Mouse (Mus musculus) myocyte (in vitro differentiated cells): ENCODE measurements around the gene Aifm3. TPM values are rescaled to one million over a fixed set of nuclear protein-coding genes. Genes with fewer than 3 reads are reported as not detected.

ENCODE experiments used
- H3K27me3 ChIP-seq: one replicate; pipeline ENCODE4 v1.6.1; 2011; ENCODE audit not compliant: control insufficient read depth, insufficient read depth, insufficient read length
- H3K36me3 ChIP-seq: one replicate; pipeline ENCODE4 v1.6.1; 2011; ENCODE audit not compliant: control insufficient read depth, insufficient read depth
- H3K4me2 ChIP-seq: one replicate; pipeline ENCODE4 v1.6.1; 2011; ENCODE audit warnings: low read depth, control low read depth
- H3K4me3 ChIP-seq: one replicate; pipeline ENCODE4 v1.5.1; 2011; ENCODE audit warnings: mild to moderate bottlenecking, control low read depth, moderate library complexity
- H3K79me2 ChIP-seq: one replicate; pipeline ENCODE4 v1.6.1; 2011; ENCODE audit not compliant: control insufficient read depth, insufficient read depth
- H3ac ChIP-seq: one replicate; pipeline ENCODE4 v1.6.1; 2011; ENCODE audit not compliant: control insufficient read depth, insufficient read length
- CEBPB ChIP-seq: IDR thresholded peaks from 2 replicates; pipeline ENCODE4 v1.6.1; 2011; ENCODE audit warnings: mild to moderate bottlenecking, moderate library complexity; ENCODE audit not compliant: poor library complexity, insufficient read depth, severe bottlenecking
- E2F4 ChIP-seq: IDR thresholded peaks from one replicate; pipeline ENCODE4 v1.6.1; 2011; ENCODE audit warnings: mild to moderate bottlenecking, control low read depth, moderate library complexity; ENCODE audit not compliant: insufficient read depth
- MAX ChIP-seq: IDR thresholded peaks from one replicate; pipeline ENCODE4 v1.6.1; 2011; ENCODE audit warnings: low read depth, mild to moderate bottlenecking, control low read depth
- MYOD1 ChIP-seq, 3 experiments: IDR thresholded peaks; one replicate each; pipeline ENCODE4 v1.6.1; 2011; ENCODE audit warnings: control low read depth in 2 of 3, low read depth in 2 of 3, mild to moderate bottlenecking in 2 of 3, moderate library complexity in 1 of 3; ENCODE audit not compliant: insufficient read length in 2 of 3, control insufficient read depth in 1 of 3
- MYOG ChIP-seq, 3 experiments: IDR thresholded peaks; one replicate each; pipeline ENCODE4 v1.6.1; 2011; ENCODE audit warnings: control low read depth in 2 of 3, low read depth in 2 of 3, mild to moderate bottlenecking in 2 of 3; ENCODE audit not compliant: insufficient read length in 2 of 3, control insufficient read depth in 1 of 3, insufficient read depth in 1 of 3
- POLR2A ChIP-seq: IDR thresholded peaks from one replicate; pipeline ENCODE4 v1.6.1; 2011; ENCODE audit warnings: low read depth, mild to moderate bottlenecking, control low read depth, moderate library complexity; ENCODE audit not compliant: insufficient read length
- POLR2AphosphoS2 ChIP-seq: IDR thresholded peaks from one replicate; pipeline ENCODE4 v1.6.1; 2011; ENCODE audit warnings: low read depth, control low read depth; ENCODE audit not compliant: insufficient read length
- REST ChIP-seq: IDR thresholded peaks from one replicate; pipeline ENCODE4 v1.6.1; 2011; ENCODE audit warnings: mild to moderate bottlenecking, control low read depth, moderate library complexity; ENCODE audit not compliant: insufficient read depth, insufficient read length
- SRF ChIP-seq: IDR thresholded peaks from one replicate; pipeline ENCODE4 v1.6.1; 2011; ENCODE audit warnings: low read depth; ENCODE audit not compliant: control insufficient read depth, insufficient read length
- TCF12 ChIP-seq: IDR thresholded peaks from one replicate; pipeline ENCODE4 v1.6.1; 2011; ENCODE audit warnings: mild to moderate bottlenecking, control low read depth; ENCODE audit not compliant: poor library complexity, insufficient read depth, severe bottlenecking
- TCF3 ChIP-seq: IDR thresholded peaks from one replicate; pipeline ENCODE4 v1.6.1; 2011; ENCODE audit warnings: low read depth, control low read depth; ENCODE audit not compliant: insufficient read length
- USF1 ChIP-seq: IDR thresholded peaks from one replicate; pipeline ENCODE4 v1.6.1; 2011; ENCODE audit warnings: low read depth, mild to moderate bottlenecking, control low read depth, moderate library complexity
- polyA plus RNA-seq: library from polyadenylated mRNA; unstranded; fragments of >200 nt; fragmentation: generic; extraction: Trizol; gene quantifications from one replicate; pipeline ENCODE4 v1.2.1, GENCODE M21; 2012; ENCODE audit warnings: missing spikeins

Aifm3 gene
- polyA plus RNA-seq, 1 experiment, result 0.02 TPM

GRCm38 (mm10) chr16:17461596-17461995 is 27.8 kb upstream of the Aifm3 start:
- Histone ChIP-seq H3K36me3 (peaks cover 7% of the 10 kb centered on the region), H3ac (no peak overlapping the region), H3K79me2 (peaks cover 99% of the 10 kb centered on the region), H3K4me2 (no peak overlapping the region), H3K27me3 (no peaks in the 10 kb centered on the region), H3K4me3 (no peak overlapping the region)
- TF ChIP-seq POLR2AphosphoS2, result no peak
- no peak for TF ChIP-seq USF1
- no peak for TF ChIP-seq TCF3
- no peak for TF ChIP-seq MAX
- no peak for TF ChIP-seq REST
- TF ChIP-seq TCF12, result no peak
- no peak for TF ChIP-seq E2F4
- TF ChIP-seq MYOG (IDR thresholded peaks at IDR 0.05; ENCODE audit: control insufficient read depth in 1 of 3, insufficient read depth in 1 of 3, insufficient read length in 2 of 3, low read depth in 2 of 3), result no peak

- TF ChIP-seq TCF3 (no peak), USF1 (no peak), MYOG (IDR thresholded peaks at IDR 0.05; ENCODE audit: control insufficient read depth in 1 of 3, insufficient read depth in 1 of 3, insufficient read length in 2 of 3, low read depth in 2 of 3) (no peak), MYOD1 (IDR thresholded peaks at IDR 0.05; ENCODE audit: control insufficient read depth in 1 of 3, insufficient read length in 2 of 3, low read depth in 2 of 3) (no peak), MAX (no peak), TCF12 (no peak), POLR2AphosphoS2 (no peak), SRF (no peak), E2F4 (no peak), REST (no peak), POLR2A (no peak), CEBPB (no peak)
- no peak overlapping the region for H3K4me3 ChIP-seq
- peaks cover 7% of the 10 kb centered on the region for H3K36me3 ChIP-seq
- H3ac ChIP-seq, result no peak overlapping the region
- H3K4me2 ChIP-seq, result no peak overlapping the region
- H3K79me2 ChIP-seq, result peaks cover 91% of the 10 kb centered on the region
- no peaks in the 10 kb centered on the region for H3K27me3 ChIP-seq
These were observed 26.2 kb upstream of the Aifm3 start for GRCm38 (mm10) chr16:17463184-17463583.

GRCm38 (mm10) chr16:17466875-17467663 is 22.3 kb upstream of the Aifm3 start:
- TF ChIP-seq USF1 (no peak), REST (no peak), MAX (no peak), TCF3 (no peak), SRF (no peak), MYOG (IDR thresholded peaks at IDR 0.05; ENCODE audit: control insufficient read depth in 1 of 3, insufficient read depth in 1 of 3, insufficient read length in 2 of 3, low read depth in 2 of 3) (no peak), E2F4 (no peak), POLR2AphosphoS2 (no peak), TCF12 (no peak), MYOD1 (IDR thresholded peaks at IDR 0.05; ENCODE audit: control insufficient read depth in 1 of 3, insufficient read length in 2 of 3, low read depth in 2 of 3) (no peak), POLR2A (no peak), CEBPB (no peak)
- H3K4me3 ChIP-seq, result no peak overlapping the region
- H3K27me3 ChIP-seq, result no peaks in the 10 kb centered on the region
- H3K79me2 ChIP-seq, result peaks cover 86% of the 10 kb centered on the region
- H3K4me2 ChIP-seq, result no peak overlapping the region
- H3K36me3 ChIP-seq, result peaks cover 12% of the 10 kb centered on the region
- H3ac ChIP-seq, result no peak overlapping the region

GRCm38 (mm10) chr16:17472498-17472897 is 16.9 kb upstream of the Aifm3 start:
- H3K27me3 ChIP-seq, result no peaks in the 10 kb centered on the region
- H3K4me2 ChIP-seq, result no peak overlapping the region
- H3ac ChIP-seq, result no peak overlapping the region
- peaks cover 90% of the 10 kb centered on the region for H3K79me2 ChIP-seq
- H3K4me3 ChIP-seq, result no peak overlapping the region
- H3K36me3 ChIP-seq, result peaks cover 15% of the 10 kb centered on the region
- no peak for TF ChIP-seq POLR2A
- TF ChIP-seq TCF3, result no peak
- no peak for TF ChIP-seq TCF12
- no peak for TF ChIP-seq USF1
- TF ChIP-seq CEBPB, result no peak
- TF ChIP-seq POLR2AphosphoS2, result no peak
- TF ChIP-seq SRF, result no peak

GRCm38 (mm10) chr16:17474091-17474490 is 15.3 kb upstream of the Aifm3 start:
- peaks cover 15% of the 10 kb centered on the region for H3K36me3 ChIP-seq
- no peak overlapping the region for H3K4me2 ChIP-seq
- H3K4me3 ChIP-seq, result no peak overlapping the region
- H3K79me2 ChIP-seq, result peaks cover 93% of the 10 kb centered on the region
- no peaks in the 10 kb centered on the region for H3K27me3 ChIP-seq
- H3ac ChIP-seq, result no peak overlapping the region
- TF ChIP-seq MYOD1 (IDR thresholded peaks at IDR 0.05; ENCODE audit: control insufficient read depth in 1 of 3, insufficient read length in 2 of 3, low read depth in 2 of 3) (no peak), CEBPB (no peak), USF1 (no peak), MAX (no peak), TCF3 (no peak), POLR2AphosphoS2 (no peak), MYOG (IDR thresholded peaks at IDR 0.05; ENCODE audit: control insufficient read depth in 1 of 3, insufficient read depth in 1 of 3, insufficient read length in 2 of 3, low read depth in 2 of 3) (no peak), REST (no peak), TCF12 (no peak), SRF (no peak), POLR2A (no peak), E2F4 (no peak)
